Mouse (Mus musculus): ENCODE results near the gene Nppa.

GRCm38 (mm10) chr4:148030506-148030905, 30.0 kb downstream of the Nppa start:
- TF ChIP-seq POLR2A (IDR thresholded peaks at IDR 0.05; ENCODE audit: insufficient read depth, low read length) (no peak), CTCF (IDR thresholded peaks at IDR 0.05; ENCODE audit: low read depth, low read length) (no peak)
